Mouse (Mus musculus): ENCODE results near the gene Radil.

Gene Radil

DNA sequence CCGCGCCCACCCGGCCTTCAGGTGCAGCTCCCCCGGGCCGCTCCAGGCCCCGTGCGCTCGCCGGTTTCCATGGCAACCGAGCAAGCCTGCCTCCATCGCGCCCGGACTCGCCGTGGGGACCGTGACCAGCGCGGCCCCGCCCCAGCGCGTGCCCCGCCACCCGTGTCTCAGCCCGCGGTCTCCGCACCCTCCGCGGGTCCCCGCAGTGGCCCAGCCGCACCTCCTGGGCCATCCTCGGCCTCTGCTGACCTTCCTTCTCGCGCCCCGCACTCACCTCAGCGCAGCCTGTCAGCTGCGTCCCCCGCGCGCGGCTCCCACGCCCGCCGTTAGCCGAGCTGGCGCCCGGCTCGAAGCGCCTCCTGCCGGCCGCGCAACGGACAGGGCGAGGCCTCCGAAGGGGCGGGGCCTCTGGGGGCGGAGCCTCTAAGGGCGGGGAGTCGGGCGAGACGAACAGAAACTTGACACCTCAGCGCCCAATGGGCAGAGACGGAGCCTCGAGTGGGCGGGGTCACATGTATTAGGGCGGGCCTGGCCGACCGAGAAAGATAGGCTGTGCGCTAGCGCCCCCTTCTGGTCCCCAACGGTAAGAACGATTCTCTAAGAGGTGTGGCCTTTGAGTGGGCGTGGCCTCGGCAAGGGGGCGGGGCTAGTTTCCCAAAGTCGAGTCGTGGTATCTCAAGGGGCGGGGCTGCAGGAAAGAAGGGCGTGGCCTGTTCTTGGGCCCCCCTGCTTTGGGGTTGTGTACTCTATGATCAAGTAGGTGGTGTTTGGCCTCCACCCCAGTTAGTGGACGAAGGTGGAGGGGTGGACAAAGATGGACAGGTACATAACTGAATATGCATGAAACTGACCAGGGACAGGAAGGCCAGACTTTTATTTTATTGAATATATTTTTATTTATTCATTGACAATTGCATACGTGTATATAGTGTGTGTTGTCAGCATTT, at the start of gene Radil:
Radil (minus strand) TSS at position 393 of the 947 bp plus-strand sequence.
- DNase-seq (ENCODE audit: low read depth, low spot score): peak; percentile 99

GRCm38 (mm10) chr5:142597648-142598390, 46.9 kb upstream of the Radil start:
- no peak for DNase-seq (ENCODE audit: low read depth, low spot score)

GRCm38 (mm10) chr5:142596723-142597122, 45.8 kb upstream of the Radil start:
- DNase-seq (ENCODE audit: low read depth, low spot score): no peak

- DNase-seq (ENCODE audit: low read depth, low spot score): no peak
Measured at GRCm38 (mm10) chr5:142595698-142596097, 44.8 kb upstream of the Radil start.

DNA sequence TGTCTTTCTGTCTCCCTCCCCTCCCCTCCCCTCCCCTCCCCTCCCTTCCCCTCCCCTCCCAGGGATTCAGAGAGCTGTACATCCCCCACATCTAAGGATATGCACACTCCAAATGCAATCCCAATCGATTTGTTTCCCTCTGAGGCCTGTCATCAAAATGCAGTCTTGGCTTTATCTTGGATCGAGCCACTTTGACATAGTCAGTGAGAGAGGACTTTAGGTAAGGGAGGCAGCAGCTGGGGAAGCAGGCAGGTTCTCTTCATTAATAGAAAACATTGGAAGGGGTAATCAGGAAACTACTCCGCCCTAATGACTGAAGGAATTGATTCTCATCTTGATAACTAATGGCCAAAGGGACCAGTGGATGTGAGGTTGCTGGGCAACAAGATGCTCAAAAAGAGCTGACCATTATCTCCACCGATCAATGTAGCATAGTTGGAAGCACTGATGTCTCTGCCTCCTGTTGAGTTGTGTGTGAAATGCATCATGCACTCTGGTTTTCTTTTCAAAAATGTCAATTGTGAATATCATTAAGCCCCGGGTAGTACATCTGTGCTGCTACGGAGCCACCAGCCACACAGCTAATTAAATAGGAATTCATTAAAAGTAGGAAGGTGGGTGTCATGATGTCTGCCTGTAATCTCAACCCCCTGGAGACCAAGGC, 40.2 kb upstream of the Radil start:
- DNase-seq (ENCODE audit: low read depth, low spot score): no peak

DNA sequence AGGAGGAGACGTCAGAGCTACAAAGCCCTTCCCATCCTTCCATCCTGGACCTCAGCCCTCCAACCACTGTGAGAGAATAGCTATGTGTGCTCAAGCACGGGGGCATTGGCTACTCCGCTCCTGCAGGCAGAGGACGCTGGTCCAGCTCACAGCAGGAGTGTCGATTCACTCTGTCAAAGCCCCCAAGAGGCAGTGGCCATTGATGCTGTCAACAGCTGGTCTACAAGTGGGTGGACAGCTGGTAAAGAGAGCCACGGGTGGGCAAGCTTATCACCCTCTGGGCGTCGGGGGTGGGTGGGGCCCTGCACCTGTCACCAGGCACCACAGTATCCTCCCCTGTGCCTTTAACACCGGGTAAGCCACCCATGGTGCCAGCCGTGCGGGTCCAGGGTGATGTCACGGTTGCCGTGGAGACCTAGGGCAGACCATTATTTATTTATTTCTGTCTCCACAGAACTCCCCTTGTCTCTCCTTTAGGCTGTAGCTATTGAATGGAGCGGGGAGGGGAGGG, 32.8 kb upstream of the Radil start:
- DNase-seq (ENCODE audit: low read depth, low spot score): no peak

DNA sequence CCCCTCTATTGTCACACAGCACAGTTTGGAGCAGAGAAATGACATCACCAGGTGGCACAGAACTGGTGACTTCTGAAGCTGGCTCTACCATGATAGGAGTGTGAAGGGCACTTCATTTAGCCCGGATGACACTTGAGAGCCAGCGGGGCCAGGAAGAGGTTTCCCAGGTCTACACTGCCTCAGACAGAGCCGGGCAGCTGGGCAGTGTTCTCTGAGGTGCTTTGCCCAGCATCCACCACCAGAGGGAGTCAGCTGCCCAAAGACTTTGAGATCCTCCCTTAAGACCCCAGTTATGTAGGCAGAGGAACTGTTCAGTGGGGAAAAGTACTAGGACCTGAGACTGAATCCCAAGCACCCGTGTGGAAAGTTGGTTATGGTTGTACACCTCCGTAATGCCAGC, 30.6 kb upstream of the Radil start:
- DNase-seq (ENCODE audit: low read depth, low spot score): peak; percentile 81

- DNase-seq (ENCODE audit: low read depth, low spot score): peak; percentile 70
Measured at GRCm38 (mm10) chr5:142578192-142578591, 27.3 kb upstream of the Radil start.

DNA sequence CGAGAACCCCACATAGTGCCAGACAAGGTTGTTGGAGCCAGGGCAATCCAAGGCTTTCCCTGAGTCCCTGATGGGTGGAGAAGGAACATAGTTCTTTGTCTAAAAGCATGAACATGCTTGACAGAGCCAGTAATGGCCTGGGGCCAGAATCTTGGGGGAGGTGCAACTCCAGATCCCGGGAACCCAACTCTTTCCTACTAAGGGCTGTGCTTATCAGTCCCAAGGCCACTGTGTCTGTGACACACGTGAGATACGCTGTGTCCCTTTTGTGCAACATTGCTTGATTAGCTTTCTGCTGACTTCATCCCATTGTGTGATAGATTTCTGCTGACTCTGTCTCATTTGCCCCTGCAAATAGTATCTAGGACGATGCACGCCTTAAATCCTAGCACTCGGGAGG, 25.9 kb upstream of the Radil start:
- DNase-seq (ENCODE audit: low read depth, low spot score): no peak

DNA sequence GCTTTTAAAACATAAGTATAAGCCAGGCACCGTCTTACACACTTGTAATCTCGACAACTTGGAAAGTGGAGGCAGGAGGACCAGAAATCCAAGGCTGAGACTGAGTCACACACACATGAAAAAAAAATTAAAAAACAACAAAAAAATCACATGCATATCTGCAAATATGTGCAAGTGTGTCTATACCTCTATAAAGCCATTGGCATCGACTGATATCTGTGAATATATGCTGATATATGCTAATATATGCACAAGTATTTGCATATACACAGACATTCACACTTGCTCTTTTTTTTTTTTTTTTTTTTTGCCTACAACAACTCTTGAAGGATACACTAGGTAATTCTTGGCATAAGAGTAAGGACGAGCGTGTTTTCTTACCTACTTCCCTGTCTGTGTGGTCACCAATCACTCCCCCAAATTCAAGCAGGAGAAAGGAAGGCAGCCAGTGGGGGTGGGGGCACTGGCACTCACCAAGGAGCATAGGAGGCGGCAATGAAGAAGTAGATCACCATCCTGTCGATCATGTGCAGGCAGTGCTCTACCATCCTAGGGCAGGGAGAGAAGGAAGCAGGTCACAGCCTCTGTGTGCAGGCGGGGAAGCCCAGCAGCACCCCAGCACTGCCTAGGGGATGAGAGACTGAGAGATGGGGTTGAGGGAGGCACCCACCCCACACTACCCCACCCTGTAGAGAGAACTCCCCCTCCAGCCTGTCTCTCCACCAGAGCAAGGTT, 23.6 kb upstream of the Radil start:
- DNase-seq (ENCODE audit: low read depth, low spot score): no peak

DNA sequence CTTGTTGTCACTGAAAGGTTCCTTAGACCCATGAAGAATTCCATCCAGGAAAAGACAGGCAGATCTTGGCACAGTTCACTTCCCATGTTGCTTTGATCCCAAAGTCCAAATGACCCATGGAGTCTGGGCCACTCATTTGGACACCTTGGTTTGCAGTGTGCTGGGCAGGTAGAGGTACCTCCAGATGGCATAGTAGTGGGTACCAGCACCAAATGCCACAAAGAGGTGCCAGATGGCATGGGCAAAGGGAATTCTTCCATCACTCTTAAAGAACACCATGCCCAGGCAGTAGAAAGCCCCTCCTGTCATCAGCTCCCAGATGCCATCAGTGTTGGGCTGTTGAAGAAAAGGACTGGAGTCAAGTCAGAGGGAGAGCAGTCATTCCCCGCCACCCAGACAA, 13.7 kb upstream of the Radil start:
- no peak for DNase-seq (ENCODE audit: low read depth, low spot score)

- no peak for DNase-seq (ENCODE audit: low read depth, low spot score)
Measured at GRCm38 (mm10) chr5:142560261-142560660, 9.4 kb upstream of the Radil start.

GRCm38 (mm10) chr5:142557397-142558067, 6.6 kb upstream of the Radil start:
- DNase-seq (ENCODE audit: low read depth, low spot score): peak; percentile 76

GRCm38 (mm10) chr5:142556721-142557120, 5.8 kb upstream of the Radil start:
- DNase-seq (ENCODE audit: low read depth, low spot score): no peak

DNA sequence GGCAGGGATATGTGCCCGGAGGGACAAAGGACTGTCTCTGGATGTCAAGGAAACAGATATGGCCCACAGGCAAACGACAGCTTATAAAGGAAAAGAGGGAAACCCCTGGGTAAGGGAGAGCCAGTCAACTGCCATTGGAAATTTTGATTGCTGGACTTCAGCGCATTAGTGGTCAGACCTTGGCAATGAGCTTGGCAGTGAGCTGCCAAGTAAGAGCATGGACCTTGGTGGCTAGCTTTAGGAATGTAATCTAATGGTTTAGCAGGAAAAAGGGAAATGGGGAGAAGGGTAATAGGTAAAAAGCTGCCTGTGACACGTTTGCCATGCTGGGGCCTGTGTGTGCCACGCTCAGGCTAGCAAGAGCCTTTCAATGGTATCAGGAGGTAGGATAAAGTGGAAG, 5.0 kb upstream of the Radil start:
- no peak for DNase-seq (ENCODE audit: low read depth, low spot score)

DNA sequence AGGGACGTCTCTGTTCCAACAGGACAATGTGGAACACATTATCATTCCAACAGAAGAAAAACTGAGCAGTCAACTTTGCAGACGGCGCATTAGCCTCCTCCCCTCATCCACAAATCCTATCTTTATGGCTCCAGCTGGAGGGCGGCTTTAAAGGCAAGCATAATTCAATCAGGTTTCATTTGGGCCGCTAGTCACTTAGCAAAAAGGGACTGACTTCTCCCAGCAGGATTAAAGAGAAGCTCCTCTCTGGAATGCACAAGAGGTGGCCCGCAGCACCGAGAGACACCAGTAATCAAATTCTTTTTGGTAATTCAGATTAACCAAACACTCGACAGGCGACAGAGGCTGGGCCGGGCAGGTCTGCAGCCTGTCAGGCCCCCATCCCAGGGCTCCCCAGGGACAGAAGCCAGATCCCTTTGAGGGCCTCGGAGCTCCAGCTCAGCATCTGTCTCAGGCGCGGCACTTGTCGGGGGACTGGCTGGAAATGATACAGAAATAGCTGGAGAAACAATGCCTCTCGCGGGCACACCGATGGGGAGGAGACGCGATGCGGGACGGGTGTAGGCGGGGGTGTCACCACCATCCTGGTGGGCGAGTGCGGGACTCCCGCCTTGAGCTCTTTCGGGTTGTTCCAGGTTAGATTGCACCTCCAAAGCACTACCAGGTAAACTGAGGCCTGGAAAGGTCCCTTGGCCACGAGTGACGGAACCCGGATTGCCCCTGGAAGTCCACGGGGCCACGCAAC, 765 bp downstream of the Radil start:
- peak; percentile 58 for DNase-seq (ENCODE audit: low read depth, low spot score)

DNA sequence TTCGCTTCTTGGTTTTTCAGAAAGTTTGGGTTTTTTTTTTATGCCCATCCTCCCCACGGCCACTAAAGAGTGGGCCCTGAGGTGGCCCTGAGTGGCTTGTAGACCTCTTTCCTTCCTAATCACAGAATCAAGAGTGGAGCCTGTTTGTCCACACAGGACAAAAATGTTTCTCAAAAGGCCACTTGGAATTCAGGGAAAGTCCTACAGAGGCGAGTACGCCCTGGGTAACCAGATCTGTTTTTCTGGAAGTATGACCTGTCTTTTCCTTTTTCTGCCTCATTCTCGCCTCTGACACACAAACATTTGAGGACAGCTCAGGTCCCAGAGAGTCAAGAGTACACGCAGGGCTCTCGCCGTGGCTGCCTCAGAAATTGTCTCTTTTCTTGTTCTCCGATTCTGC, 1.5 kb downstream of the Radil start:
- DNase-seq (ENCODE audit: low read depth, low spot score): no peak

DNA sequence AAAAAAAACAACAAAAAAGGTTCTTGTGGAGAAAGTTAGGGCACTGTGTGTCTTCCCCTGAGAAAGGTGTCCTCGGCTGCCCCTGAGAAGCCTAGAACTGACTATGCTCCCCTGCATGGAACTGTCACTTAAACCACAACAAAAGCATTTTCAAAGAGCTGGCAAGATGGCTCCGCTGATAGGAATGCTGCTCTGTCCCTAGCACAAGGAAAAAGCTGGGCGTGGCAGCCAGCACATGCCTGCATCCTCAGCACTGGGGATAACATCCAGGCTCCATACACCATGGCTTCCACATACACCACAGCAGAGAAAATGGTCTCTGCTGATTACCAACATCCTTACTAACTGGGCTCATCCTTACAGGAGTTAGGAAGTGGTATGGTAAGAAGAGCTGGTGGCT, 3.8 kb downstream of the Radil start:
- DNase-seq (ENCODE audit: low read depth, low spot score): peak; percentile 68

- peak; percentile 79 for DNase-seq (ENCODE audit: low read depth, low spot score)
Measured at GRCm38 (mm10) chr5:142546344-142546743, 4.6 kb downstream of the Radil start.

Measured in ZHBTc4 (cell line).